Mouse (Mus musculus): ENCODE data around the gene Nub1.

Nub1 gene

GRCm38 (mm10) chr5:24741172-24741885, 56.0 kb downstream of the Nub1 start:
- no peak for DNase-seq (ENCODE audit: low read depth)

- DNase-seq (ENCODE audit: low read depth): no peak
Observed at GRCm38 (mm10) chr5:24743956-24744355, 58.6 kb downstream of the Nub1 start.

GRCm38 (mm10) chr5:24747533-24747932, 62.2 kb downstream of the Nub1 start:
- DNase-seq (ENCODE audit: low read depth): peak; percentile 22

GRCm38 (mm10) chr5:24749731-24750130, 64.4 kb downstream of the Nub1 start:
- no peak for DNase-seq (ENCODE audit: low read depth)

- DNase-seq (ENCODE audit: low read depth): peak; percentile 98
Observed at GRCm38 (mm10) chr5:24750321-24751304, 65.3 kb downstream of the Nub1 start.

GRCm38 (mm10) chr5:24751305-24752174, 66.2 kb downstream of the Nub1 start:
- DNase-seq (ENCODE audit: low read depth): peak; percentile 93

- no peak for DNase-seq (ENCODE audit: low read depth)
Observed at GRCm38 (mm10) chr5:24752175-24752498, 66.8 kb downstream of the Nub1 start.

GRCm38 (mm10) chr5:24756931-24757330, 71.6 kb downstream of the Nub1 start:
- DNase-seq (ENCODE audit: low read depth): no peak

GRCm38 (mm10) chr5:24757816-24758215, 72.5 kb downstream of the Nub1 start, which contains the start of gene Crygn:
Gene Crygn (minus strand): TSS chr5:24758008.
- DNase-seq (ENCODE audit: low read depth): no peak

Measured in NIH3T3 (cell line).